Mouse (Mus musculus): ENCODE results near the gene Zfp292. TPM values are rescaled to one million over a fixed set of nuclear protein-coding genes. Genes with fewer than 3 reads are reported as not detected.

Zfp292 gene
- 10.1 TPM for polyA plus RNA-seq (2015; fragmentation: Illumina TruSeq; extraction: RNeasy Lipid Tissue Mini Kit (QIAGEN cat#74804); ENCODE audit: low read depth, low replicate concordance)

DNA sequence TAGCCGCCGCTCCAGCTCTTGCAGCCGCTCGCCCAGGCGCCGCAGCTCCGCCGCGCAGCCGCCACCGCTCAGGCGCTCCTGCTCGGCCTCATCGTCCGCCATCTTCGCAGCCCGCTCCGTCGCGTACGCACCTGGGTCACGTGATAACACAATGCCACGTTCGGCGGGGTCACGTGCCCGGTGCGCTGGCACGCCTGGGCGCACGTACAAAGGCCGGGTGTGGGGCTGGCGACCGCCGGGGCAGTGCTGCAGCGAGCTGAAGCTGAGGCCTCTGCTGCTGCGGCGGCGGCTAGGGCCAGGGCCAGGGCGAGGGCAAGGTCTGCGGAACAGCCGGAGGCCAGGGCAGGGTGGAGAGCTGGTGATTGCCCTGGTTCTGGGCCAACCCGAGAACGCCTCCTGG lies at the start of gene Zfp292:
Gene Zfp292 (minus strand): TSS at position 143 of the 400 bp plus-strand sequence.

GRCm38 (mm10) chr4:34893479-34893878 lies 10.7 kb upstream of the Zfp292 start, which contains the start of gene Cga:
TSS of gene Cga (plus strand) at chr4:34893779.

GRCm38 (mm10) chr4:34777677-34778527 lies 104.9 kb downstream of the Zfp292 start, which contains the start of gene Smim8:
TSS of gene Smim8 (minus strand) at chr4:34778423.

GRCm38 (mm10) chr4:34756163-34756562 lies 126.6 kb downstream of the Zfp292 start, which contains the start of gene Gm136:
TSS of gene Gm136 (minus strand) at chr4:34756263.

Other genes starting within 250 kb of the Zfp292 start
- gene Slc35a1, start 195.5 kb downstream of the Zfp292 start, polyA plus RNA-seq (2015; fragmentation: Illumina TruSeq; extraction: RNeasy Lipid Tissue Mini Kit (QIAGEN cat#74804); ENCODE audit: low read depth, low replicate concordance): 25.2 TPM
- gene Cfap206, start 152.8 kb downstream of the Zfp292 start, polyA plus RNA-seq (2015; fragmentation: Illumina TruSeq; extraction: RNeasy Lipid Tissue Mini Kit (QIAGEN cat#74804); ENCODE audit: low read depth, low replicate concordance): 4.6 TPM
- gene Gm136, start 126.7 kb downstream of the Zfp292 start, polyA plus RNA-seq (2015; fragmentation: Illumina TruSeq; extraction: RNeasy Lipid Tissue Mini Kit (QIAGEN cat#74804); ENCODE audit: low read depth, low replicate concordance): not detected
- gene Smim8, start 104.5 kb downstream of the Zfp292 start, polyA plus RNA-seq (2015; fragmentation: Illumina TruSeq; extraction: RNeasy Lipid Tissue Mini Kit (QIAGEN cat#74804); ENCODE audit: low read depth, low replicate concordance): 42.5 TPM
- not detected for gene Cga, start 10.8 kb upstream of the Zfp292 start, polyA plus RNA-seq (2015; fragmentation: Illumina TruSeq; extraction: RNeasy Lipid Tissue Mini Kit (QIAGEN cat#74804); ENCODE audit: low read depth, low replicate concordance)

All from brain, adult 10 weeks (tissue).